Mouse (Mus musculus): ENCODE data around the gene Thtpa.

Thtpa gene

GRCm38 (mm10) chr14:55077481-55078365 lies 16.9 kb upstream of the Thtpa start:
- DNase-seq (ENCODE audit: low spot score): no peak

GRCm38 (mm10) chr14:55078366-55078989 lies 16.1 kb upstream of the Thtpa start:
- DNase-seq (ENCODE audit: low spot score): no peak

GRCm38 (mm10) chr14:55079214-55079970 lies 15.2 kb upstream of the Thtpa start:
- DNase-seq (ENCODE audit: low spot score): peak; percentile 66

- DNase-seq (ENCODE audit: low spot score): no peak
Observed at GRCm38 (mm10) chr14:55081105-55081504, 13.5 kb upstream of the Thtpa start.

- no peak for DNase-seq (ENCODE audit: low spot score)
Observed at GRCm38 (mm10) chr14:55083481-55083880, 11.1 kb upstream of the Thtpa start.

- DNase-seq (ENCODE audit: low spot score): no peak
Observed at GRCm38 (mm10) chr14:55085324-55086008, 9.1 kb upstream of the Thtpa start.

- DNase-seq (ENCODE audit: low spot score): no peak
Observed at GRCm38 (mm10) chr14:55086009-55086514, 8.5 kb upstream of the Thtpa start.

- no peak for DNase-seq (ENCODE audit: low spot score)
Observed at GRCm38 (mm10) chr14:55089199-55089947, 5.2 kb upstream of the Thtpa start.

GRCm38 (mm10) chr14:55091209-55091865 lies 3.2 kb upstream of the Thtpa start:
- no peak for DNase-seq (ENCODE audit: low spot score)

- peak; percentile 93 for DNase-seq (ENCODE audit: low spot score)
Observed at GRCm38 (mm10) chr14:55092011-55092577, 2.5 kb upstream of the Thtpa start, which contains the start of gene Zfhx2. Gene Zfhx2 (minus strand): TSS chr14:55092324.

- no peak for DNase-seq (ENCODE audit: low spot score)
Observed at GRCm38 (mm10) chr14:55093927-55094326, 657 bp upstream of the Thtpa start.

GRCm38 (mm10) chr14:55095263-55095662 lies 679 bp downstream of the Thtpa start:
- no peak for DNase-seq (ENCODE audit: low spot score)

GRCm38 (mm10) chr14:55095671-55096070 lies 1.1 kb downstream of the Thtpa start:
- DNase-seq (ENCODE audit: low spot score): no peak

GRCm38 (mm10) chr14:55096573-55097087 lies 2.0 kb downstream of the Thtpa start:
- DNase-seq (ENCODE audit: low spot score): no peak

- DNase-seq (ENCODE audit: low spot score): no peak
Observed at GRCm38 (mm10) chr14:55097646-55098045, 3.1 kb downstream of the Thtpa start.

- DNase-seq (ENCODE audit: low spot score): no peak
Observed at GRCm38 (mm10) chr14:55098067-55098466, 3.5 kb downstream of the Thtpa start.

GRCm38 (mm10) chr14:55101592-55101991 lies 7.0 kb downstream of the Thtpa start:
- DNase-seq (ENCODE audit: low spot score): no peak

GRCm38 (mm10) chr14:55102253-55102785 lies 7.7 kb downstream of the Thtpa start:
- no peak for DNase-seq (ENCODE audit: low spot score)

GRCm38 (mm10) chr14:55104365-55104764 lies 9.8 kb downstream of the Thtpa start:
- no peak for DNase-seq (ENCODE audit: low spot score)

- DNase-seq (ENCODE audit: low spot score): no peak
Observed at GRCm38 (mm10) chr14:55105386-55105785, 10.8 kb downstream of the Thtpa start.

Measured in left cerebral cortex, adult 11 months (tissue).